Mouse (Mus musculus): ENCODE measurements around the gene Rfx4.

Gene Rfx4

DNA sequence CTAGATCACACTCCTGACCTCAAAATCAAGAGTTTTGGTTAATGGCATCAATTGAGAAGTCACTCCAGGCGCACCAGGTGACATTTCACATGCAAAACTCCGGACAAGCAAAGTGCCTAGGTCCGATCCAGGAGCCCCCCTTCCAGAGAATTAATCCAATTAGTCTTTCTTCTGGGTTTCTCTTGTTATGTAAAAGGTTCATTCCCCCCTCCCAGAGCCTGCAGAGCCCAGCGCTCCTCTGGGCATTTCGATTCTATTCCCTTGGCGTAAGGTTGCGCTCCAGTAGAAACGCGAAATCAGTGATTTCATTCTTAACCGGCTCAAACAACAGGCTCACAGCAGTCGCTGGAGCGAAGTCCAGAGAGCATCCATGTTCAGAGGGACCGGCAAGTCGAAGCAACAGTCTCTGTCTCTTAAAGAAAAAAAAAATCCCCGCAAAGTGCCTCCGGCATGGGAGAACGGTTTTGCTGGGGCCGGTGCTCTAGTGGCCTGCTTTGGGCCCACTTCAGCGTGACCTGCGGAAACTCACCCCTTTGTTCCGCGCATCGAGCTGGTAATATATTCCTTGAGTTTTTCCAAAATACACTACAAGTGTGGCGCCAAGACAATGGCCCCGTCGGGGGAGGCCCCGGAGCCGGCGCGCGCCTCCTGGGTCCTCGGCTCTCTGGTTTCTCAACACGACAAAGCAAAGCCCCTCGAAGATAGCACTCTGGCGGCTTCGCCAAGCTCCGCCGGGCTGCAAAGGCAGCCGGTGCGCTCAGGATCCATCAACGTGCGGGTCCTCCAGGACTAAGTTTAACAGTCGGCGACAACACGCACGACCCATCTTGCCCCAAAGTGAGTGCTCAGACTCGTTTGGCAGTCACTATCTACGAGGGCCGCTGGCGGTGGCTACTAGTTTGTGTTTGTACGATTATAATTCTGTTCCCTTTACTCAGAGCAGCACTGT lies 2.9 kb downstream of the Rfx4 start:
- DNase-seq (ENCODE audit: low read depth, low spot score), result no peak

DNA sequence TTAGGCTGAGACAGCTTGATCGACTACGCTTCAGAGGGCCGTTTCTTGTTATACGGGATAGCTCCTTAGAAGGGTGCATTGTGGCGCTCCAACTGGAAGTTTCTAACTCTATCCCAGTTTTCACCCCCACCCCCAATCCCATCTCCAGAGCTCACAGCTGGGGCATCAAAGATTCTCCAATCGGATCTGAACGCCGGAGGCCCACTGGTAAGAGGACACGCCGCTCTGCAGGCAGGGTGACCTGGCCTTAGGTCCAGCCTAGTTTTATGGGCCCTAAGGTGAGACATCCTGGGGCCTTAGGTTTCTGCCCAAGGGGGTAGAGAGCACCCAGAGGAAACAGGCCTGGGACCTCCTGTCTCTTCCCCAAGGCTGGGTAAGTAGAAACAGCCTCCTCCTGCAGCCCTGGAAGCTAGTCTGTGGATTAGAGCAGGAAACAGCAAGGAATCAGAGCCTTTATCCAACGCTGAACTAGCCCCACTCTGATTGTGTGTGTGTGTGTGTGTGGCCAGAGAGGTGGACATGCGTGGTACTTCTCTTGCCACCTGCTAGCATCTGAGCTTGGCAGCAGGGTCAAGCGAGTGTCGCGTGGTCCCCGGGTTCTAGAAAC lies 3.8 kb downstream of the Rfx4 start:
- DNase-seq (ENCODE audit: low read depth, low spot score), result no peak

DNA sequence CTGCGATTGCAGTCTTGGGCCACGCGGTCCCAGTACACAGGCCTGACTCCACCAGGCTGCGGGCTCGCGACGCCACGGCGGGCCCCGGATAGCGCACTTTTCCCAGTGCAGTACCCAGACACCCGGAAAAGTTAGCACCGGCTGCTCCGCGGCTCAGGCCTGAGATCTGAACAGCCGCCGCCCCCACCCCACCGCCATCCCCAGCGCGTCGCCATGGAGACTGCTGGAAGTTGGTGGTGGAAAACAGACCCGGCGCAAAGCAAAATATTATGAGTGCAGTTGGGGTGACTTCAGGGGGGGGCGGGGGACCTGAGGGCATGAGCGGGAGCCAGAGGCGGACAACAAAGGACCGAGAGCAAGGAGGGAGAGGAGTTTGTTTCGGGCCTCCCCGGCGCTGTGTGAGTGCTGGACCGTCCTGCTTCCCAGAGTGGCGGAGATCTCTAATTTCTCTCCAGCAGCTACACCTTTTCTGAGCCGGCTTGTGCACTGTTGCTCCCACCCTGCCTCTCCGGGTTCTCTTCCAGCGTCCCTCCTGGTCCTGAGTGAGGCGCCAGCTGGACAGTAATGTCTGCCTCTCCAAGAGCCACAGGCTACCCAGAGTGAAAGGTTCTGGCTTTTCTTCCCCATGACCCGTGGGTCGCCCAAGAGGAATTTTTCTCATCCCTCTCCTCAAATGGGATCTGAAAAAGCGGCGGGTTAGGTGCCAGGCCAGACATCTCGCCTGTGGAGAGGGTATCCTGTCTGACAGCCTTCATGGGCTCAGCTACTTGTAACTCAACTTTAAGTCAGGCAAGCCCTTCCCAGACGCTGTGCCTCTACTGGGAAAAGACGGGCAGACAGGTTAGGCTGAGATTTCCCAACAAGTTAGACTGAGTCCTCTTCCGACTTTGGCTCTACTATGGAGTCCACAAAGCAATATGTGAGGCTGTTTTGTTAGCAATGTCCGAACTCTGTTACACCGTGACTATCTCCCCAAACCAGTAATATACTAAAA lies 4.6 kb downstream of the Rfx4 start:
- DNase-seq (ENCODE audit: low read depth, low spot score), result no peak

DNA sequence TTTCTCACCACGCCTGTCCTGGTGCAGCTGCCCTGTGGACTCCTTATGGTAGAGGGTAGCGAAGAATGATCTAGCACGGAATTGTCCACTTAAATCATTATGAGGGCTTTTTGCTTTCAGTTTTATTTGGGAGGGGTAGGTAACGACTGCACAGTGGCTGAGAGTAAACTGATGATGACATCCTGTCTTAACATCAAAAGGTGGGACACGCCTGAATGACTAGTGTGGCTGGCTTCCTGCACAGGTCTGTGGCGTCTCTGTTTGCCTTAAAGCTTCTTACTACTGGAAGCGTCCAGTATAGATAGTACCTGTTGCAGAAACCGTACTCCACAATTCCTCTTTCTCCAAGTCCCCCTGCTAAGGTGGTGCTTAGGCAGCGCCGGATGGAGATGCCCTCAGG lies 12.9 kb downstream of the Rfx4 start:
- DNase-seq (ENCODE audit: low read depth, low spot score), result no peak

DNA sequence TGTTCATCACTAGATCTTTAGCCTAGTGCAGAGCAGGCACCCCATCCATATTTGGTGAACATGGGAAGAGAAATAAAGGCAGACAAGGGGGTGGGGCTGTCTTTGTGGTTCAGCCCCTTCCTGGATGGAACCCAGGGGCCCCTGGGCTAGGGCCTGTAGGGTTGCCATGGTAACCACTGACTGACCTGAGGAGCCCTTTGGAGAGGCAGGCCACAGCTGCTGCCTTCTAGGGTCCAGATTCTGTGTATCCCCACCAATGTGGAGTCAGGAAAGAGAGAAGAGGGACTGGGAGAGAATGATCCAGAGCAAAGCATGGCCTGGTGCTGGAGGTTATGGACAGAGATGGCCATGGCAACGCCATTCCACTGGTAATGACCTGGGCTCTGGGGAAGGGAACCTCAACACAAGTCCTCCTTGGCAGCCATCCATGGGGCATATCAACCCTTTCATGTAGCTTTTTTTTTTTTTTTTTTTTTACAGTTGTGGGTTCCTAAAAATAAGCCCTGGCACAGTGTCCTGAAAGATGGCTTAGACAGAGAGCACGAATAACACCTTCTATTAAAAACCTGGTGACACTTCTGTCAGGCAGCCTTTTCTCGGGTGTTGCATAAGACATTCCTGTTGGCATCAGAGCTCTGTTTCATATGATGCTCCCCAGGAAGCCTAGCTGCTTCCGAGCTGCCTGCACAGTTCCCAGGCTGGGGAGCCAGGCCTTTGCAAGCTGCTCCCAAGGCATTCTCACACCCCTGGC lies 16.7 kb downstream of the Rfx4 start:
- peak; percentile 62 for DNase-seq (ENCODE audit: low read depth, low spot score)

DNA sequence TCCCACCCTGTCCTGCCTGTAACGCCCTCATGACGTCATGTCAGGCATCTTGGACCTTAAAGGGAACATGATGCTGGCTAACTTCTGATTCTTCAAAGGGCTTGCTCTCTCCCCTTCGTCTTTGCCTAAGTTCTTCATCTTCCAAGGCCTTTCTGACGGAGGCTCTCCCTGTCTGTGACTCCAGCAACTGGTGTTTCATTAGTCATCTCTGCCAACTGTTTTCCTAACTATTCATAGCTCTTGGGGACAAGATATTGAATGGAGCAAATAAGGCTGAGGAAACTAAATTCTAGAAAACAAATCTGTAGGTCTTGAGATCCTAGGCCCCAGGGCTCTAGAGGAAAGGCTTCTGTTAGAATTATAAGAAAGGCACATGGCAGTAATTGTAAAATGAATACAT lies 18.0 kb downstream of the Rfx4 start:
- no peak for DNase-seq (ENCODE audit: low read depth, low spot score)

DNA sequence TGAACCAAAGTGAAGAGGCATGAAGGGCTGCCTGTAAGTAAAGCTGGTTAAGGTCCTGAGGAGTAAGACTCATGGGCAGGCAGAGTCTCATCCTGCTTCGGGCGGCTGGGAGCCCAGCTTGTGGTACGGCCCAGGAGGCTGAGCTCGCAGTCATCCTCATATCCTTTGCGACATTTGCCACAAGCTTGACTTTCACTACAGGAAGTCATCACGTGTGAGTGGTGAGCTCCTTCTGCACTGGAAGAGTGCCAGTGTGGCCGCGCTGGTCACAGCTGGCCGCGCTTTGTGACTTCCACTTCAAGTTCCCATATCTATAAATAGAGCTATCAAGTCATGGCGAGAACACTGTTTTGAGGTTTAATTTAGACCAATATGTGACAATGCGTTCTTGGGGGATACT lies 18.7 kb downstream of the Rfx4 start:
- DNase-seq (ENCODE audit: low read depth, low spot score), result peak; percentile 85

DNA sequence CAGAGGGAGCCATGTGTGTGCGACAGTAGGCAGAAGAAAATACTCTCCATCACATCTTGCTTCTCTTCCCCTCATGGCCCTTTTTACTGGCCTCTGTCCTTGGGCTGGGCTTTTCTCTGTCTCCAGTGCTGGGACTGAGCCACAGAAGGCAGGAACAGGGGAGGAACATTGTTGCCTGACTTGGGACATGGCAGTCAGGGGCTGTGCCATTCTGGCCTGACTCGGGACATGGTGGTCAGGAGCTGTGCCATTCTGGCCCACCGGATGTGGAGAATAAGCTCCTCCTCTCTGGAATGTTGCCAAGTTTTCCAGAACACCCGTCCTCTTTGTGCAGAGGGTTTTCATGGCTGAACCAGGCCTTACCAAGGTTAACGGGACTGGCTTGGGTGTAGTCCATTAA lies 21.2 kb downstream of the Rfx4 start:
- DNase-seq (ENCODE audit: low read depth, low spot score), result no peak

DNA sequence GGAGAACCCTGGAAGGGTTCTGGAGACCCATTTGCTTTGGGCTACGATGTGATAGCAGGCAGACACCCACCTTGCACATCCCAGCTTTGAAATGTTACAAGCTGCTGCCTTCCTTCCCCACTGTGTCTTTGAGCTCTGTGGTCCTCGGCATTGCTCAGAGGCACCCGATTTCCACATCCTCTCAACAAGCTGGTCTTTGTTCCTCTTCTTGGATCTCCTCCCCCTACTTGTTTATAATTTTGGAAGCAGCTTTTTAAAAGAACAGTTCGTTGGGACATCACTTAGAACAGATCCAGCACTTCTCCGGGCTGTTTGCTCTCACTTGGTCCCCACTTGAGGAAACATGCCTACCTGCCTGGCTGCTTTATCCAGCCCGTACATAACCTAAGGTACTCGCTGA lies 22.1 kb downstream of the Rfx4 start:
- DNase-seq (ENCODE audit: low read depth, low spot score), result no peak

DNA sequence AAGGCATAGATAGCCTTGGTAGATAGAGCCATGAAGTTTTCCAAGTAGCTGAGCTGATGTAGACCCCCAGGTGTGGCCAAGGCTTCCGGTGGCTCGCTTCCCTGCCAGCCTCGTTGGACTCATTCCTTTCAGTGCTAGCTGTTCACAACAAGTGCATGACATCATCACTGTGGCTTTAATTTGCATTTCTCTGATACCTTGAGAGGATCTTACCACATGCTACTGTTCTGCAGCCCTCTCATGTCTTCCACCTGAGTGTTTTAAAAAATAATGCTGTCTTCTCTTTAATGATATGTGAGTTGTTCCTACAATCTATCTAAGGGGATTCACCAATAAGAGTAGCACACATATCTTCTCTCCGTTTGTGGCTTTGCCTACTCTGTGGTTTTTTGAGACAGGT lies 25.0 kb downstream of the Rfx4 start:
- no peak for DNase-seq (ENCODE audit: low read depth, low spot score)

DNA sequence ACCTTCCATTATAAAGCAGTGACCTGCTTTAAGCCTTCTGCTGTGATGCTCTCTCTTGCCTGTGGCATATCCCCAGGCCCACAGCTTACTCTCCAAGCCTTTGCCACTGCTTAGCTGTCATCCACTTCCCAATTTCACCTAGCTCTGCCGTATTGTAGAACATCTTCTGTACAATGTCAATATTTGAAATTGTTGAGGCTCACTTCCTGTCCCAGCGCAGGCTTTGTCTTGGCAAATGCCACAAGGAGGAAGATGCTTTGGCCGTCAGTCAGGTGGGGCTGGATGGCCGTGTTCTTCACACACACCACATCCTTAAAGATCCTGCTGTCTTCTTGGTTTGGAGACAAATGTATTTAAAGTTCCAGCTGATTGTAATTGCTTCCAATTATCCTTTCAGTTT lies 29.5 kb downstream of the Rfx4 start:
- DNase-seq (ENCODE audit: low read depth, low spot score), result no peak

DNA sequence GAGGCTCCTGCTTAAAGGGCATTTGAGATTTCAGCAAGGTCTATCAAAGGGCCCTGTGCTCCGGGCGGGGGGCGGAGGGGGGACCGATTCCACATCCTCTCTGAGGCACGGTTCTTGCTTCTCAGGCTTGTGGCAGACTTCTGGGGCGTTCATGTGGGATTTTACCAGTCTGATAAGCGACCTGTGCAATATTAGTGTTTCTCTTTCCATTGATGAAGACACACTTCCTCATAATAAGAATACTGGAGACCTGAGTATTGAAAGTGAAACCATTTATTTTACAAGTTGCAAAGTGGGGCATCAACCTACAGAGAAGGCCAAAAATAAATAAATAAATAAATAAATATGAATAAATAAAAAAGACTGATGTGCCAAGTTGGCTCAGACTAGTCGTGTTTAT lies 34.5 kb downstream of the Rfx4 start:
- no peak for DNase-seq (ENCODE audit: low read depth, low spot score)

DNA sequence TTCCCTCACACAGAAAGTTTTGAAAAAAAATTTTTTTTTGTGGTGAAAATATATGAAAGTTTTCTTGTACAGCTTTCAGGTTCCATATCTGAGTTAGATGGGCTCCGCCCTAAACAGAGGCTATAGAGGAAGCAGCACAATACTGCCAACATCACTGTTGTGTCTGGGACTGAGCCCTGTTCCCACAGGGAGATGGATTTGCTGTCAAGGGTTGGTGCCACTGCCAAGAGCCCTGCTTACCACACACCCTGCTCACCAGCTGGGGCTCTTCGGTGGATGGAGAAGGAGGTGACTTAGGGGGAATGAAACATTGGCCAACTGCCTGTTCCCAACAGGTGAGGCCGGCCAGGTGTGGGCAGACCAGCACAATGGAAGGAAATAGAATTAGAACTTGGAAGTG lies 35.3 kb downstream of the Rfx4 start:
- DNase-seq (ENCODE audit: low read depth, low spot score), result no peak

DNA sequence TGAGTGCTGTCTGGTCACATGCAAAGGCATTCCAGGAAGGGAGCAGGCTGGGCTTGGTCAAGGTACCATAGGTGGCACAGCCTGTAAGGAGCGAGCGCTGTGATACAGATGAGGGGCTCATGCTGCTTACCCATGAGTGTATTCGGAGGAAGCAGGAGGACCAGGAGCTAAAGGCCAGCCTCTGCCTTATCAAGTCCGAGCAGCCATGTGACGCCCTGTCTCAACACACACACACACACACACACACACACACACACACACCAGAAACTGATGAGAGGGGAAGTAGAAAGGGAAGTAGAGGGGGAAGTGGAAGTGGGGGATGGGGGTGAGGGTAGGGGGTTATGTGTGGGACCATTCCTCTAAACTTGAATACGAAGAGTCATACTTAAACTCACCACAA lies 45.7 kb downstream of the Rfx4 start:
- DNase-seq (ENCODE audit: low read depth, low spot score), result no peak

DNA sequence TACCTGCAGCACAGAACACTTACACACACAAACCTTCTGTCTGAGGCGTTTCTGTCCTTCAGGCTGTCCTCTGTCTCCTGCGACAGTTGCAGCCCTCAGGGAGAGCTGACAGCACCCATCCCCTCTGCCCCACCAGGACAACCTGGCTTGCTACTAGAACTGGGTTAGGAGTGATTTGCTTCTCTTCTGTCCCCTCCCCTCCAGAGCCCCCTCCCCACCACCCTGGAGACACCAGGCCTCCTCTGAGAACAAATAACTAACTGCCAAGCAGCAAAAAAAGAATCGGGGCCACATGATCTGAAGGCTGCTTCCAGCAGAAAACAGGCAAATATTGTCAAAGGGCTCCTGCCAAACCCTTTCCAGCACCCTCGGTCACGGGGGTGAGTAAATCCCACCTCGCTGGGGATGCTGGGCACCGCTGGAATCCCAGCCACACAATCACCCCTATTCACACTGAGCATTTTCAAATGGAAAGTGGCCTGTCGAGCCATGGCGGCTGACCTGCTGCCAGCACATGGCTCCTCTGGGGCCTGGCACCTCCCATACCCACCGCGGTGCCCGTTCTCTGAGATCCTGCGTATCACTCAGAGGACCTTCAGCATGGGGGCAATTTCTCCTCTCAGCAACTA lies 47.5 kb downstream of the Rfx4 start:
- DNase-seq (ENCODE audit: low read depth, low spot score), result no peak

DNA sequence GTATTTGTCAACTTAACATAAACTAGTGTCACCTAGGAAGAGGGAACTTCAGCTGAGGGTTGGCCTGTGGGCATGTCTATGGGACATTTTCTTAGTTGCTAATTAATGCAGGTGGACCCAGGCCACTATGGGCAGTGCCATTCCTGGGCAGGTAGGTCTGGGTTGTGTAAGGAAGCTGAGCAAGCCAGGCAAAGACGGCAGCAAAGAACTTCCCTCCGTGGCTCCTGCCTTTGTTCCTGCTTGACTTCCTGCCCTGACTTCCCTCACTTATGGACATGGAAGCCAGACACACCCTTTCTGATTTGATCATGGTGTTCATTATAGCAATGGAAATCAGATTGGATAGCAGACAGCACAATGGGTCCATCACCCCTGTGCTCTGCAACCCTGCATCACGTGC lies 49.7 kb downstream of the Rfx4 start:
- DNase-seq (ENCODE audit: low read depth, low spot score), result no peak

DNA sequence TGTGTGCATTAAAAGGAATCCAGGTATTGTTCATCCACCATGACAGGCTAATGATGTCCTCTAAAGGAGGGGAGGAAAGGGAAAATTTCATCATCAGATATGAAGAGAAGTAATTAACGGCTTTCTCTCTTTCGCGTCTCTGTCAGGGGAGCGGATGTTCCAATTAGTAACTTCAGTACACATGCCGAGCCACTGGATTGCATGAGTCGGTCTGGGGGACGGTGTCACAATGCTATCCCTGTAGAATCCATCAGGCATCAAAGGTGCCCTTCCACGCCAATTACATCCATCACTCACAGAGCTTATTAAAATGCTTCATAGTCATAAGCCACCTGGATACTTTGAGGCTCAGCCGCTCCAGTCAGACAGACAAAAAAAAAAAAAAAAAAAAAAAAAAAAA lies 51.3 kb downstream of the Rfx4 start:
- DNase-seq (ENCODE audit: low read depth, low spot score), result no peak

DNA sequence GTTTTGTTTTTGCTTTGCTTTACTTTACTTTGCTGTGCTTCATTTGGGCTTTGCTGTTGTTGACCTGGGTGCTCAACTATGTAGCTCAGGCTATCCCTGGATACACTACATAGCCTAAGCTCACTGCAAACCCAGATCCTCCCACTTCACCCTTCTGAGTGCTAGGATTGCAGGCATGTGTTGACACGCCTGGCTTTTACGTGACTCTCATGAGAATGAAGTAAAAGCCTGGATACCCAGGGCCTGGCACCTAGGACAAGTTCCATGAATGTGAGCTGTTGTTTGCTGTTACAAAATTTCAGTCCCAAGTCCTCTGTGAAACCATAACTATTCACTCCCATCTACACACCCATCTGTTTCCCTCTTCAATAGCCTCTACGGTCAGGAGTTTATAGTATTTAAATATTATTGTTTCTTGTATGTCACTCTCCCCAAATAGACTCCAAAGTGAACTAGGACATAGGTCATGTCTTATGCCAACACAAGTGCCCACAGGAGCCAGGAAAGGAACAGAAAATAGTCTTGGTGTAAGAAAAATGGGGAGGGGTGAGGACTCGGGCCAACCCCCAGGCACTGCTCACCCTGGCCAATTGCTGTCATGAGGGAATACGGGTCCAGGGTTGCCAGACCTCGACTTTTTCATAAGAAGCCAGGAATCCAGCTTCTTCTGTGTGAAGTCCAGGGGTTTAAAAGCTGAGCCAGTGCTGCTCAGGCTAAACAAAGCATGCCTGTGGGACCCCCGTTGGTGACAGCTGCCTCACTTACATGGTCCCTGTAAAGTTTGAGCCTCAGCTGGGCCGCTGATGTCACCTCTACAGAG lies 54.4 kb downstream of the Rfx4 start:
- DNase-seq (ENCODE audit: low read depth, low spot score), result peak; percentile 18

DNA sequence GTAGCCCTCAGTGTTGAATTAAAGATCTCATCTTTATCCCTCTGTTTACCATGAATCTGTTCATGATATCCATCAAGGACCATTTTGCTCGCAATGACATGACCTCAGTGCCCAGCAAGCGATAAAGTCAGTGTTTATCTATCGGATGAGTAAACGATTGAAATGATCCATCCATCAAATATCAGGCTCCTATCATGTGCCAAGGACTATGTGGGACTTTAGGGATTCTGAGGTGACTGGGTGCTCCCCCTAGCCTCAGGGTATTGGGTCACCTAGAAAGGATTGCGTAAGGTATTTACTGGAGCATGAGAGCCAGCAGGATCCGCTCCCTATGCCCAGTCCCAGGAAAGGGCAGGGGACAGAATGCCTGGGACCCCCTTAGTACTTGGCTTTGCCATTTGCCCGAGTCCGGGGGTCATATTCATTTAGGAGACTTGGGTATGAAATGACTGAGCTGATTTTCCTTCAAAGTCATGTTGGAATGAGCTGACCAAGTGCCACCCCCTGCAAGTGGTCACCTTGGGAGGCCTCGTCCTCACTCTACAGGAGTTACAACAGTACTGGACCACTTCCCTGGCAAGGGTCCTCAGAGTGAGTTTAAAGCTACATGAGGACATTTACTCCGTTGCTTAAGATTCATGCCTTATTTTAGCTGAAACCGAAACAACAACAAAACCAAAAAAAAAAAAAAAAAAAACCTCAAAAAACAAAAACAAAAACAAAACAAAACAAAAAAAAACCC lies 55.5 kb downstream of the Rfx4 start:
- peak; percentile 14 for DNase-seq (ENCODE audit: low read depth, low spot score)
